In genomic region chr17:55590838-55591237, GRCm38 (mm10) we compare ENCODE assay signal across 47 mouse cellular contexts. TPM values are rescaled to one million over a fixed set of nuclear protein-coding genes. Genes with fewer than 3 reads are reported as not detected.
"Had no signal": no experiment of that assay in that cellular context is flagged by ENCODE, and none has a peak within 500 bp of the region (broad histone marks: within the 10 kb centered on the region; RNA-seq: fewer than 3 reads in every experiment).

No protein-coding gene starts in this region.

- H3K9me3 ChIP-seq: limb, embryonic 10.5 days; limb, embryonic 12.5 days; limb, embryonic 13.5 days; limb, embryonic 15.5 days; liver, embryonic 12.5 days; liver, embryonic 13.5 days; liver, embryonic 15.5 days; lung, embryonic 15.5 days; midbrain, embryonic 10.5 days; midbrain, embryonic 12.5 days; midbrain, embryonic 13.5 days; midbrain, embryonic 15.5 days; neural tube, embryonic 12.5 days had no signal

- H3K27me3 ChIP-seq: limb, embryonic 12.5 days; limb, embryonic 13.5 days; limb, embryonic 15.5 days; liver, embryonic 12.5 days; liver, embryonic 13.5 days; liver, embryonic 15.5 days; lung, embryonic 15.5 days; megakaryocyte, embryonic 14.5 days; midbrain, embryonic 12.5 days; midbrain, embryonic 13.5 days; midbrain, embryonic 15.5 days; neural tube, embryonic 12.5 days had no signal

- H3K36me3 ChIP-seq: limb, embryonic 10.5 days; limb, embryonic 12.5 days; limb, embryonic 13.5 days; limb, embryonic 15.5 days; liver, embryonic 12.5 days; liver, embryonic 13.5 days; liver, embryonic 15.5 days; lung, embryonic 15.5 days; midbrain, embryonic 10.5 days; midbrain, embryonic 12.5 days; midbrain, embryonic 13.5 days; midbrain, embryonic 15.5 days; neural tube, embryonic 12.5 days had no signal

- H3K4me3 ChIP-seq: limb, embryonic 10.5 days; limb, embryonic 12.5 days; limb, embryonic 13.5 days; limb, embryonic 15.5 days; liver, embryonic 12.5 days; liver, embryonic 13.5 days; liver, embryonic 15.5 days; lung, embryonic 15.5 days; megakaryocyte, embryonic 14.5 days; midbrain, embryonic 10.5 days; midbrain, embryonic 12.5 days; midbrain, embryonic 13.5 days; midbrain, embryonic 15.5 days; myocyte; neural tube, embryonic 12.5 days had no signal

- DNase-seq: left cerebral cortex, postnatal 4 days; liver; liver, embryonic 13.5 days; liver, postnatal 0 days; lung, adult 18-20 months; lung, adult 2 months; lung, embryonic 14.5 days; lung, postnatal 10 days; lung, postnatal 14 days; lung, postnatal 36 days; lung, postnatal 4 days; midbrain, embryonic 14.5 days had no signal

- ATAC-seq: liver, embryonic 12.5 days; liver, postnatal 0 days; lung, postnatal 0 days; midbrain, embryonic 13.5 days; midbrain, embryonic 15.5 days; midbrain, embryonic 16.5 days had no signal

- H3K27ac ChIP-seq: limb, embryonic 10.5 days; limb, embryonic 12.5 days; limb, embryonic 13.5 days; limb, embryonic 15.5 days; liver, embryonic 12.5 days; liver, embryonic 13.5 days; liver, embryonic 14.5 days; liver, embryonic 15.5 days; lung, embryonic 15.5 days; macrophage; midbrain, embryonic 10.5 days; midbrain, embryonic 12.5 days; midbrain, embryonic 13.5 days; midbrain, embryonic 15.5 days; neural tube, embryonic 12.5 days had no signal

- H3K4me1 ChIP-seq: limb, embryonic 10.5 days; limb, embryonic 12.5 days; limb, embryonic 13.5 days; limb, embryonic 15.5 days; liver, embryonic 12.5 days; liver, embryonic 13.5 days; liver, embryonic 15.5 days; lung, embryonic 15.5 days; megakaryocyte, embryonic 14.5 days; midbrain, embryonic 10.5 days; midbrain, embryonic 12.5 days; midbrain, embryonic 13.5 days; midbrain, embryonic 15.5 days; neural tube, embryonic 12.5 days had no signal

- H3K9ac ChIP-seq: limb, embryonic 12.5 days; limb, embryonic 13.5 days; limb, embryonic 15.5 days; liver, embryonic 12.5 days; liver, embryonic 13.5 days; liver, embryonic 14.5 days; liver, embryonic 15.5 days; liver, postnatal 0 days; lung, embryonic 14.5 days; lung, embryonic 15.5 days; midbrain, embryonic 12.5 days; midbrain, embryonic 13.5 days; midbrain, embryonic 15.5 days; neural tube, embryonic 12.5 days had no signal

- H3K4me2 ChIP-seq: limb, embryonic 12.5 days; limb, embryonic 13.5 days; limb, embryonic 15.5 days; liver, embryonic 11.5 days; liver, embryonic 12.5 days; liver, embryonic 13.5 days; liver, embryonic 15.5 days; lung, embryonic 14.5 days; lung, embryonic 15.5 days; midbrain, embryonic 11.5 days; midbrain, embryonic 12.5 days; midbrain, embryonic 13.5 days; midbrain, embryonic 15.5 days; neural tube, embryonic 12.5 days had no signal

RNA-seq across cellular contexts. Expression of gene Vmn2r118, which starts 34.2 kb away (rescaled TPM):
- total RNA-seq: left cerebral cortex, postnatal 10 days; left cerebral cortex, postnatal 14 days; left cerebral cortex, postnatal 25 days; left cerebral cortex, postnatal 36 days; left cerebral cortex, postnatal 4 days; liver, adult 2 months; megakaryocyte progenitor cell, adult 5-6 weeks; megakaryocyte, adult 5-6 weeks; megakaryocyte-erythroid progenitor cell, adult 5-6 weeks; midbrain, postnatal 0 days; monocyte, adult 5-6 weeks had no signal
- polyA plus RNA-seq: limb, embryonic 10.5 days; limb, embryonic 11.5 days; limb, embryonic 12.5 days; limb, embryonic 13.5 days; limb, embryonic 14.5 days; limb, embryonic 15.5 days; liver, adult 2 months; liver, embryonic 11.5 days; liver, embryonic 12.5 days; liver, embryonic 13.5 days; liver, embryonic 14.5 days; liver, embryonic 15.5 days; liver, embryonic 16.5 days; liver, postnatal 0 days; lung, adult 2 months; lung, embryonic 14.5 days; lung, embryonic 15.5 days; lung, embryonic 16.5 days; lung, postnatal 0 days; macrophage; midbrain, embryonic 10.5 days; midbrain, embryonic 11.5 days; midbrain, embryonic 12.5 days; midbrain, embryonic 13.5 days; midbrain, embryonic 14.5 days; midbrain, postnatal 0 days; myocyte; neural tube, embryonic 11.5 days; neural tube, embryonic 12.5 days had no signal
